ENCODE assay signal across 8 mouse cellular contexts in the genomic region with DNA sequence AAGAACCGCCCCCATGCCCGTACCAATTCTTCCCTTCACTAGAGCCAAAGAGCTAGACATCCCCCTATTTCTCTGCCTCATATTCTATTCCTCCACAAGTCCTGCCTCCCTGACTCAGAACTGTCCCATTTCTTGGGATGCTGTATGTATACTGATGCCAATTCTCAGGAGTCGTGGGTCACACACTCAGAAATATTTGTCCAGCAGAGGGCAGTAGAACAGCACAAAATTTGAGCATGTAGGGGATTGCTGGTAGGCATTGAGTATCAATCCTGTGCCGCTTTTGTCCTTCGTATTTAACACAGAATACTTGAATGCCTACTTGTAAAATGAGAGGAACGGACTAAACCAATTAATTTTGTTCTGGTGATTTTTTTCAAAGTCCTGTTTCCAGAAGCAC. TPM values are rescaled to one million over a fixed set of nuclear protein-coding genes. Genes with fewer than 3 reads are reported as not detected.
DNase-seq lines count a peak whose midpoint lies in the region; ATAC-seq and TF ChIP-seq lines count a peak whose summit lies in the region.

No protein-coding gene starts in this region.

- peak; percentile 85 for ATAC-seq in granulocyte monocyte progenitor cell, adult 5-6 weeks (replicated peaks; ENCODE audit: poor library complexity, severe bottlenecking)
- peak; percentile 51 for ATAC-seq in limb, embryonic 11.5 days (ENCODE audit: insufficient number of reproducible peaks, low FRiP score, low TSS enrichment, low read depth)

- H3K36me3 ChIP-seq in C2C12 (ENCODE audit: control insufficient read depth, insufficient read depth), result no peaks in the 10 kb centered on the region
- no peaks in the 10 kb centered on the region for H3K36me3 ChIP-seq in limb, embryonic 11.5 days (ENCODE audit: control insufficient read depth, insufficient read depth, low read length)

- WGBS in limb, embryonic 11.5 days, result 34% methylated on average over 6 of the region's 6 CpGs

- H3ac ChIP-seq in C2C12 (ENCODE audit: control insufficient read depth, insufficient read length, low read depth), result no peak overlapping the region

- H3K79me3 ChIP-seq in C2C12 (ENCODE audit: low read depth), result no peaks in the 10 kb centered on the region

- H3K4me3 ChIP-seq in C2C12 (ENCODE audit: insufficient read depth, poor library complexity, severe bottlenecking), result no peak overlapping the region
- no peak overlapping the region for H3K4me3 ChIP-seq in cortical plate, adult 2 months (ENCODE audit: insufficient read depth, low read length)
- H3K4me3 ChIP-seq in limb, embryonic 11.5 days (ENCODE audit: low read depth, low read length), result no peak overlapping the region

- no peak overlapping the region for H3K27ac ChIP-seq in cortical plate, adult 2 months (ENCODE audit: insufficient read depth, low read length)
- no peak overlapping the region for H3K27ac ChIP-seq in limb, embryonic 11.5 days (replicated peaks; ENCODE audit: low read depth, low read length)

- H3K4me2 ChIP-seq in limb, embryonic 11.5 days (ENCODE audit: low read depth, severe bottlenecking), result no peak overlapping the region

- H3K79me2 ChIP-seq in C2C12 (ENCODE audit: control insufficient read depth, insufficient read depth), result no peaks in the 10 kb centered on the region

- no peak overlapping the region for H3K9ac ChIP-seq in limb, embryonic 11.5 days (ENCODE audit: low read length)

- H3K27me3 ChIP-seq in C2C12 (ENCODE audit: control insufficient read depth, insufficient read depth, insufficient read length), result no peaks in the 10 kb centered on the region
- H3K27me3 ChIP-seq in limb, embryonic 11.5 days (ENCODE audit: control insufficient read depth, insufficient read depth, low read length), result no peaks in the 10 kb centered on the region

- H3K9me3 ChIP-seq in limb, embryonic 11.5 days (ENCODE audit: control insufficient read depth, low read length), result no peaks in the 10 kb centered on the region

- H3K4me1 ChIP-seq in cortical plate, adult 2 months (ENCODE audit: control insufficient read depth, insufficient read depth, low read length), result no peaks in the 10 kb centered on the region
- H3K4me1 ChIP-seq in limb, embryonic 11.5 days (ENCODE audit: control insufficient read depth, insufficient read depth, low read length), result no peaks in the 10 kb centered on the region

- TF ChIP-seq CTCF in C2C12 (IDR thresholded peaks at IDR 0.05; ENCODE audit: control insufficient read depth, insufficient read depth, insufficient read length), result peak; percentile 40
- peak; percentile 79 for TF ChIP-seq CTCF in cortical plate, adult 2 months (IDR thresholded peaks at IDR 0.05; ENCODE audit: extremely low read depth, insufficient read depth, low read length)

- peak; percentile 45 to 91 for DNase-seq in adrenal gland, adult (ENCODE audit: inconsistent age in 2 of 2, low spot score in 1 of 2)
- DNase-seq in kidney, adult 9 months, result peak; percentile 78
- peak; percentile 75 for DNase-seq in limb, embryonic 11.5 days (ENCODE audit: low spot score)
- peak; percentile 90 for DNase-seq in naive thymus-derived CD4-positive, alpha-beta T cell, adult 2 months (ENCODE audit: low read depth)
- peak; percentile 70 for DNase-seq in testis, postnatal 10 days (ENCODE audit: low spot score)

- no peak for TF ChIP-seq POLR2A in cortical plate, adult 2 months (IDR thresholded peaks at IDR 0.05; ENCODE audit: extremely low read depth, insufficient read depth, low read length)

TF ChIP-seq in C2C12, 6 proteins besides CTCF, POLR2A, EP300 and RAD21:
- TF ChIP-seq FOSL1 (IDR thresholded peaks at IDR 0.05; ENCODE audit: insufficient read depth, low read length, poor library complexity, severe bottlenecking) (no peak), USF1 (IDR thresholded peaks at IDR 0.05; ENCODE audit: low read depth) (no peak), CEBPB (IDR thresholded peaks at IDR 0.05; ENCODE audit: low read depth) (no peak), MYOG (IDR thresholded peaks at IDR 0.05; ENCODE audit: control insufficient read depth, extremely low read depth, insufficient read length) (no peak), MAX (IDR thresholded peaks at IDR 0.05) (no peak), MYOD1 (IDR thresholded peaks at IDR 0.05; ENCODE audit: control insufficient read depth, insufficient read length, low read depth) (no peak)
TF ChIP-seq in C2C12: peak in this region for 0.

RNA-seq across cellular contexts. Expression of a gene that starts 27.3 kb away (rescaled TPM):
- polyA plus RNA-seq in C2C12 (2012; fragmentation: generic; extraction: Trizol), result 0.02 TPM
- polyA plus RNA-seq in cortical plate, adult 2 months (2012; rRNA removed), result 0.69 and 0.74 TPM in 2 replicates
- 6.1 and 12.1 TPM in 2 replicates for total RNA-seq in granulocyte monocyte progenitor cell, adult 5-6 weeks (2014; fragmentation: Nextera tagmentation)
- 4.4 and 5.6 TPM in 2 replicates for total RNA-seq in granulocyte monocyte progenitor cell, adult 5-6 weeks (2017)
- 0.05 and 0.14 TPM in 2 replicates for polyA plus RNA-seq in limb, embryonic 11.5 days (2014; fragmentation: Nextera tagmentation; extraction: Ambion mirVana)

RNA-seq across cellular contexts. Expression of a gene that starts 38.2 kb away (rescaled TPM):
- 14.1 TPM for polyA plus RNA-seq in C2C12 (2012; fragmentation: generic; extraction: Trizol)
- polyA plus RNA-seq in cortical plate, adult 2 months (2012; rRNA removed), result 38.4 and 39.9 TPM in 2 replicates
- 52.2 and 60.2 TPM in 2 replicates for total RNA-seq in granulocyte monocyte progenitor cell, adult 5-6 weeks (2014; fragmentation: Nextera tagmentation)
- total RNA-seq in granulocyte monocyte progenitor cell, adult 5-6 weeks (2017), result 57.3 and 66.7 TPM in 2 replicates
- 28.4 and 29.7 TPM in 2 replicates for polyA plus RNA-seq in limb, embryonic 11.5 days (2014; fragmentation: Nextera tagmentation; extraction: Ambion mirVana)

RNA-seq across cellular contexts. Expression of a gene that starts 38.3 kb away (rescaled TPM):
- 3.1 TPM for polyA plus RNA-seq in C2C12 (2012; fragmentation: generic; extraction: Trizol)
- polyA plus RNA-seq in cortical plate, adult 2 months (2012; rRNA removed), result 29.9 and 34.6 TPM in 2 replicates
- total RNA-seq in granulocyte monocyte progenitor cell, adult 5-6 weeks (2014; fragmentation: Nextera tagmentation), result 8.7 and 15.9 TPM in 2 replicates
- total RNA-seq in granulocyte monocyte progenitor cell, adult 5-6 weeks (2017), result 10.9 and 20.1 TPM in 2 replicates
- 11.1 and 13.4 TPM in 2 replicates for polyA plus RNA-seq in limb, embryonic 11.5 days (2014; fragmentation: Nextera tagmentation; extraction: Ambion mirVana)
